In the genomic region with DNA sequence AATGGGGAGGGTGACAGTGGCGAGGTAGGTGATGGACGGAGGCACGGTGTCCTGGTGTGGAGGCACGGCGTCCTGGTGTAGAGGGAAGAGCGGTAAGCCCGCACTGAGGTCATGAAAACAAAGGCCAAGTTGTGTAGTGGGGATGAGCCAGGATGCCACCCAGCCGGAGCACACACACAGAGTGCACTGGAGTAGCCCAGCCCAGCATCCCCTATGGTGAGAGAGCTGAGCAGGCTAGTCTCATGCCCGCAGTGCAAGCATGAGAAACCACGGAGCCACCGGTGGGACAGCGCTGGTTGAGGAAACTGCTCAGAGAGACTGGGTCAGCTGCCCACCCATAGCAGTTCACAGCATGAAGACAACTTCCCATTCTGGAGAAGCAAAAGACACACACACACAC, we compare ENCODE assay signal across 15 mouse cellular contexts. TPM values are rescaled to one million over a fixed set of nuclear protein-coding genes. Genes with fewer than 3 reads are reported as not detected.
DNase-seq lines count a peak whose midpoint lies in the region; ATAC-seq lines count a peak whose summit lies in the region.
"Had no signal": no experiment of that assay in that cellular context is flagged by ENCODE, and none has a peak within 500 bp of the region (broad histone marks: within the 10 kb centered on the region; RNA-seq: fewer than 3 reads in every experiment).

No protein-coding gene starts in this region.

- peaks cover 7% of the 10 kb centered on the region for H3K4me1 ChIP-seq in hindbrain, embryonic 16.5 days (ENCODE audit: control insufficient read depth, insufficient read depth, low read depth, low read length)
- H3K4me1 ChIP-seq in neural tube, embryonic 15.5 days: peaks cover 6% of the 10 kb centered on the region; the same call in 1 of the 2 replicates

- no peaks in the 10 kb centered on the region for H3K9me3 ChIP-seq in hindbrain, embryonic 16.5 days (ENCODE audit: control insufficient read depth, low read length)
- no peaks in the 10 kb centered on the region for H3K9me3 ChIP-seq in neural tube, embryonic 15.5 days (replicated peaks)

- H3K9ac ChIP-seq in hindbrain, embryonic 16.5 days (ENCODE audit: low read depth, low read length): peak overlapping the region; percentile 29
- H3K9ac ChIP-seq in neural tube, embryonic 15.5 days (replicated peaks): no peak overlapping the region

- H3K27ac ChIP-seq in hindbrain, embryonic 16.5 days (ENCODE audit: low read depth, low read length): peak overlapping the region; percentile 60
- H3K27ac ChIP-seq in neural tube, embryonic 15.5 days (replicated peaks): peak overlapping the region; percentile 52; the same call in 1 of the 2 replicates

- peak; percentile 83 for DNase-seq in heart, adult 11 months
- DNase-seq in heart, adult 9 months (ENCODE audit: low spot score in 2 of 2): no peak
- DNase-seq in testis, postnatal 10 days (ENCODE audit: low spot score): peak; percentile 35
- no peak for DNase-seq in testis, postnatal 14 days (ENCODE audit: low spot score)
- DNase-seq in left cerebral cortex, postnatal 14 days (ENCODE audit: low spot score in 2 of 2): no peak
- no peak for DNase-seq in gastrocnemius, adult 8-10 months (ENCODE audit: low spot score in 2 of 2)
- DNase-seq: kidney, adult 18-20 months; lung, postnatal 10 days; right cerebral cortex, postnatal 4 days; thymus, adult 2 months had no signal

- H3K36me3 ChIP-seq in hindbrain, embryonic 16.5 days (ENCODE audit: control insufficient read depth, insufficient read depth, low read length): peaks cover 21% of the 10 kb centered on the region
- H3K36me3 ChIP-seq in neural tube, embryonic 15.5 days: peaks cover 39% of the 10 kb centered on the region

- 31% methylated on average over 12 of the region's 12 CpGs for WGBS in hindbrain, embryonic 16.5 days
- WGBS in neural tube, embryonic 15.5 days: 55% methylated on average over 12 of the region's 12 CpGs

- no peak overlapping the region for H3K4me2 ChIP-seq in hindbrain, embryonic 16.5 days (ENCODE audit: low read length)
- H3K4me2 ChIP-seq in neural tube, embryonic 15.5 days: no peak overlapping the region

- no peak overlapping the region for H3K4me3 ChIP-seq in hindbrain, embryonic 16.5 days (ENCODE audit: low read length)
- H3K4me3 ChIP-seq in neural tube, embryonic 15.5 days (replicated peaks): no peak overlapping the region
- H3K4me3 ChIP-seq: myocyte had no signal

- no peaks in the 10 kb centered on the region for H3K27me3 ChIP-seq in hindbrain, embryonic 16.5 days (replicated peaks; ENCODE audit: control insufficient read depth, insufficient read depth, low read length)
- no peaks in the 10 kb centered on the region for H3K27me3 ChIP-seq in neural tube, embryonic 15.5 days (replicated peaks)

- intact Hi-C loops in left cerebral cortex, postnatal 14 days (cut with DNase I): loop anchor here (5.0 kb wide), 1 partner anchor 184 kb away; no protein-coding TSS in a partner anchor

- ATAC-seq in hindbrain, embryonic 16.5 days: peak; percentile 64
- ATAC-seq in neural tube, embryonic 15.5 days (ENCODE audit: low FRiP score): 0 out of 2 replicates have a peak, but pooled peaks have one; percentile 33

RNA-seq across cellular contexts. Expression of gene Vangl2, which starts 26.6 kb away (rescaled TPM):
- 39.9 and 50.1 TPM in 2 replicates for polyA plus RNA-seq in hindbrain, embryonic 16.5 days (2015; fragmentation: Nextera tagmentation; extraction: Ambion mirVana)
- polyA plus RNA-seq in neural tube, embryonic 15.5 days (2015; fragmentation: Nextera tagmentation; extraction: Ambion mirVana): 37.3 and 40.1 TPM in 2 replicates
- total RNA-seq in left cerebral cortex, postnatal 14 days (2021): 10 to 100 TPM; 17.4 to 21.5 TPM
- total RNA-seq in gastrocnemius, adult 8-10 months (2022): 1 to 10 TPM in 1 of 4 experiments, under 1 TPM in 3; 0.75 to 1.4 (median 0.85) TPM

RNA-seq across cellular contexts. Expression of gene Nhlh1, which starts 55.7 kb away (rescaled TPM):
- 2.6 and 3.2 TPM in 2 replicates for polyA plus RNA-seq in hindbrain, embryonic 16.5 days (2015; fragmentation: Nextera tagmentation; extraction: Ambion mirVana)
- polyA plus RNA-seq in neural tube, embryonic 15.5 days (2015; fragmentation: Nextera tagmentation; extraction: Ambion mirVana): 2.2 and 2.6 TPM in 2 replicates
- total RNA-seq in left cerebral cortex, postnatal 14 days (2021): under 1 TPM; 0.30 to 0.37 TPM
- not detected for total RNA-seq in gastrocnemius, adult 8-10 months (2022)
- total RNA-seq: ES-E14 had no signal
- polyA plus RNA-seq: heart, embryonic 14.5 days had no signal

Comparison
In these comparisons a context has a peak if more than half of its experiments do, and no peak if none do; other contexts are left out.
1. DNase-seq: peak in heart, adult 11 months (single experiment) and testis, postnatal 10 days (single experiment); none in heart, adult 9 months (0 of 2), testis, postnatal 14 days (single experiment), left cerebral cortex, postnatal 14 days (0 of 2) and gastrocnemius, adult 8-10 months (0 of 2).
2. RNA of gene Vangl2, which starts 26.6 kb away (total RNA-seq): 17.4 to 21.5 TPM in left cerebral cortex, postnatal 14 days; 0.75 to 1.4 TPM in gastrocnemius, adult 8-10 months; every median in the first group is over 4 times any median in the second.